Mouse (Mus musculus): Measurements from ENCODE around the gene Pla2g1b. TPM values are rescaled to one million over a fixed set of nuclear protein-coding genes. Genes with fewer than 3 reads are reported as not detected.
"Not testable (repeated sequence)": the region's sequence is repeated elsewhere in the genome, so short reads cannot be mapped to it uniquely, and the experiment has no call there.

The Pla2g1b gene
- total RNA-seq, 2 experiments from 2014 or later = not detected

GRCm38 (mm10) chr5:115483947-115484920 is 18.2 kb downstream of the Pla2g1b start, which contains the start of gene Sirt4:
TSS of gene Sirt4 (minus strand) at chr5:115484725.
- DNase-seq (ENCODE audit: low spot score in 2 of 2) = peak; percentile 82 to 94

DNA sequence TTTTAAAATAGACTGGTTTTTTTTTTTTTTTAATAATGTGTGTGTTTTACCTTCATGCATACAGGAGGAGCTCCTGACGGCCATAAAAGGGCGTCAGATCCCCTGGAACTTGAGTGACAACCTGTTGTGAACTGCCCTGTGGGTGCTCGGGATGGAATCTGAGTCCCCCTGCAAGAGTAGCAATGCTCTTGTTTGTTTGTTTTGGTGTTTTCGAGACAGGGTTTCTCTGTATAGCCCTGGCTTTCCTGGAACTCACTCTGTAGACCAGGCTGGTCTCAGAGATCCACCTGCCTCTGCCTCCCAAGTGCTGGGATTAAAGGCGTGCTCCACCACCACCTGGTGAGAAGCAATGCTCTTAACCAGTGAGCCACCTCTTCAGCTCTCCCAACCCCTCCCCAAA is 18.9 kb downstream of the Pla2g1b start:
- no peak for DNase-seq (ENCODE audit: low spot score in 2 of 2)

- DNase-seq (ENCODE audit: low spot score in 2 of 2) = no peak
Measured at GRCm38 (mm10) chr5:115485489-115486205, 19.6 kb downstream of the Pla2g1b start.

- DNase-seq (ENCODE audit: low spot score in 2 of 2) = no peak
Measured at GRCm38 (mm10) chr5:115486726-115487125, 20.7 kb downstream of the Pla2g1b start.

DNA sequence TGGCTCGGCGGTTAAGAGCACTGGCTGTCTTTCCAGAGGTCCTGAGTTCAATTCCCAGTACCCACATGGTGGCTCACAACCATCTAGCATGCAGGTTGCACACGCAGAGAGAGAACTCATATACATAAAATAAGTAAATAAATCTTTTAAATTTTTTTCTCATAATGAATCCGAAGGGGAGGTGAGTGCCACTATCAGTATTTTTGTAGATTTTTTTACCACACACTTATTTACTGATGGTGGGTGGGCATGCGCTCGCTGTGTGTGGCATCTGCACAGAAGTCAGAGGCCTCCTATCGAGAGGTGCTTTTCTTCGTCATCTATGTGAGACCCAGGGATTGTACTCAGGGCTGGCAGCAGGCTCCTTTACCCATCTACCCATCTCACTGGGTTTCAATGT is 21.3 kb downstream of the Pla2g1b start:
- DNase-seq (ENCODE audit: low spot score in 2 of 2) = no peak

DNA sequence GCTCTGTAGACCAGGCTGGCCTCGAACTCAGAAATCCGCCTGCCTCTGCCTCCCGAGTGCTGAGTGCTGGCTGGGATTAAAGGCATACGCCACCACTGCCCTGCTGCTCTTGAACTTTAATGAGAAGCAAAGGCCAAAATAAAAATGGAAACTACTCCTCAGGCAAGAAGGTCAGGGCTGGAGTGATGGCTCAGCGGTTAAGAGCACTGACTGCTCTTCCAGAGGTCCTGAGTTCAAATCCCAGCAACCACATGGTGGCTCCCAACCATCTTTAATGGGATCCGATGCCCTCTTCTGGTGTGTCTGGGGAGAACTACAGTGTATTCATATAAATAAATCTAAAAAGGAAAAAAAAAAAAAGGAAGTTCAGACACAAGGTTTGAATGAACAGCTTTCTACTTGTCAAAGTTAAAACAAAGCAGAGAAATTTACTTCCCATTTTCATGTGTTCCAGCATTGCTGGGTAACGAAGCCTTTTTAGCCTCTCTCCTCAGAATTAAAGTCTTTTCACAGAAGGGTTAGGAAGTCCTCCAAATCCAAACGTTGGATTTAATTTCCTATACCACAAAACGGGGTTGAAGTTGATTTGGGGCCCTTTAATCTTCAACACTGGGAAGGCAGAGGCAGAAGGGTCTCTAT is 22.0 kb downstream of the Pla2g1b start:
- DNase-seq (ENCODE audit: low spot score in 2 of 2) = no peak

GRCm38 (mm10) chr5:115488841-115489698 is 23.0 kb downstream of the Pla2g1b start:
- DNase-seq (ENCODE audit: low spot score in 2 of 2) = peak; percentile 73 to 89

GRCm38 (mm10) chr5:115489699-115490637 is 23.9 kb downstream of the Pla2g1b start:
- DNase-seq (ENCODE audit: low spot score in 2 of 2) = peak; percentile 80 to 91

GRCm38 (mm10) chr5:115490638-115491000 is 24.6 kb downstream of the Pla2g1b start:
- no peak for DNase-seq (ENCODE audit: low spot score in 2 of 2)

DNA sequence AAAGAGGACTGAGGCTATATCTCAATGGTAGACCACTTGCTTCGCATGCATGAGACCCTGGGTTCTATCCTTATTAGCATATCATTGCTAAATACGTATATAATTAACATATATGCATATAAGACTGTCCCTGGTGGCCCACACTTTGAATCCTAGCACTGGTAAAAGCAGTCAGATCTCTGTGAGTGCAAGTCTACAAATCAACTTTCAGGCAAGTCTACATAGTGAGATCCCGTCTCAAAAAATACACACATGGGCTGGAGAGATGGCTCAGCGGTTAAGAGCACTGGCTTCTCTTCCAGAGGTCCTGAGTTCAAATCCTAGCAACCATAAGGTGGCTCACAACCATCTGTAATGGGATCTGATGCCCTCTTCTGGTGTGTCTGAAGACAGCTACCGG is 25.0 kb downstream of the Pla2g1b start:
- no peak for DNase-seq (ENCODE audit: low spot score in 2 of 2)

DNA sequence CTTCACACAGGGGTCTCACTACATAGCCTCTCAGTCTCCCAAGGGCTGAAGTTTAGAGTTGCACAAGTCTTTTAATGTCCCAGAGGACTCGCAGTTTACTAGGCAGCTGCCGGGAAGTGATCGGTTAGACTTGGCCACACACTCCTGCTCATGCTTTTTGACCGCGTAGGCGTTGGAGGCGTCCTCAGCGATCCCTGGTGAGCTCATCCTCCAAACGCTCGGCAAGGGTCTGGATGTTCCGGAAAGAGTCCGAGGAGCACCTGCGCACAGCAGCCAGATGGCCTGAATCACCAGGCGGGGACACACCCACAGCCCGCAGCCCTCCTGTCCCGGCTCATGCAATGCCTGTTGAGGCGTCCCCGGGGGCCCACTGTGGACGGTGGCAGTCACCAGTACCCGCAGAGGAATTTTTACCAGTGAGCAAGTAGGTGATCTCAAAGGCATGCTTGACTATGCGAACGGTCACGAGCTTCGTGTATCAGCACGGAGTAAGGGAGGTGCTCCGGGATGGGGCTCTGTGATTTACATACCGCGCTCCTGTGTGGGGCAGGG is 25.8 kb downstream of the Pla2g1b start:
- DNase-seq (ENCODE audit: low spot score in 2 of 2) = no peak

DNA sequence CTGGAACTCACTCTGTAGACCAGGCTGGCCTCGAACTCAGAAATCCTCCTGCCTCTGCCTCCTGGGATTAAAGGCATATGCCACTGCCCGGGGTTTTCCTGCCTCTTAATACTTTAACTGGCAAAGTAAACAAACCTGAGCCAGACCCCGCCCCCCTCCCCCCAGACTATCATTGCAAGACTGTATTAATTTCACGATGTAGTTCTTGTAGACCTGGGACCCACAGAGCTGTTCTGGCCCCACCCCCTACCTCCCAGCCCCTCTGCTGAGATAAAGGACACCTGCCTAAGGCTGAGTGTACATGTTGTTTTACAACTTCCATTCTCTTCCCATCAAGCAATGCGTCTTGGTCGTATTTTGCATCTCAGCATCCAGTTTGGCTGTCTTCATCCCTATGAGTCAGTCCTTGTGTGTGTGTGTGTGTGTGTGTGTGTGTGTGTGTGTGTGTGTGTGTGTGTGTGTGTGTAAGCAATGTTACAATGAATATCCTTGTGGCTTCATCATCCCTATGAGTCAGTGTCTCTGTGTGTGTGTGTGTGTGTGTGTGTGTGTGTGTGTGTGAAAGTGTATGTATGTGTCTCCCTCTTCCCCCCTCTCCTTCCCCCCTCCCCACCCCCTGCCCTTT is 26.8 kb downstream of the Pla2g1b start:
- no peak for DNase-seq (ENCODE audit: low spot score in 2 of 2)

GRCm38 (mm10) chr5:115493441-115493840 is 27.4 kb downstream of the Pla2g1b start:
- no peak for DNase-seq (ENCODE audit: low spot score in 2 of 2)

- not testable (repeated sequence) for DNase-seq (ENCODE audit: low spot score in 2 of 2)
Measured at GRCm38 (mm10) chr5:115495618-115496017, 29.6 kb downstream of the Pla2g1b start.

GRCm38 (mm10) chr5:115497033-115497432 is 31.0 kb downstream of the Pla2g1b start:
- no peak for DNase-seq (ENCODE audit: low spot score in 2 of 2)

GRCm38 (mm10) chr5:115498307-115499240 is 32.5 kb downstream of the Pla2g1b start:
- no peak for DNase-seq (ENCODE audit: low spot score in 2 of 2)

GRCm38 (mm10) chr5:115500383-115500935 is 34.4 kb downstream of the Pla2g1b start:
- DNase-seq (ENCODE audit: low spot score in 2 of 2) = no peak

Measured in layer of hippocampus, adult 18-20 months (tissue).